Mouse (Mus musculus): ENCODE data around the gene Clec4d. TPM values are rescaled to one million over a fixed set of nuclear protein-coding genes. Genes with fewer than 3 reads are reported as not detected.

The Clec4d gene
- polyA plus RNA-seq (2012; rRNA removed), result 0.09 TPM in 1 of 2 replicates, not detected in the other

DNA sequence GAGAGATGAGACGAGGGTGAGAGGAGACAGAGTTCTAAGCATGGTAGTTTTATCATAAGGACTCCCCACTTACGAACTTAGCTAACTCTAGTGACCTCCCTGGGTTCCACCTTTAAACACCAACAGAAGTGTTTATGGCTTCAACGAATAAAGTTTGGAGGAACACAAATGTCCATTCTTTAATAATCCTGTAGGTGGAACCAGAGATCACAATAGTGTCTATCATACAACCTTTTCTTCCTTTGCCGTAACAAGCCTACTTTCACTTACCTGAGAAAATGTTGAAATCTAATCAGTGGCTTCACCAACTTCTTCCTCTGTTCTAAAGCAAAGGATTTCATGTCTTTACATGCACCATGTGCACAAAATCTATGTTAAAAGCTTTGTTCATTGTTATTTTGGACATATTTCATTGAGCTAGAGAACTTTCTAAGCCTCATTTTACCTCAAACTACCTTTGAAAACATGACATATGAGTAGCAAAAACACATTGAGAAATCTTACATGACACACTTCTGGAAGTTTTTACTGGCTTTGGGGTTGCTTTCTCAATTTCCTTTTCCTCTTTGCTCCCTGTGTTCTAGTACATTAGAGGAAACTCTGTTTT is at the start of gene Clec4d:
Gene Clec4d, plus strand, starts transcription at position 557 of the 607 bp plus-strand sequence.

DNA sequence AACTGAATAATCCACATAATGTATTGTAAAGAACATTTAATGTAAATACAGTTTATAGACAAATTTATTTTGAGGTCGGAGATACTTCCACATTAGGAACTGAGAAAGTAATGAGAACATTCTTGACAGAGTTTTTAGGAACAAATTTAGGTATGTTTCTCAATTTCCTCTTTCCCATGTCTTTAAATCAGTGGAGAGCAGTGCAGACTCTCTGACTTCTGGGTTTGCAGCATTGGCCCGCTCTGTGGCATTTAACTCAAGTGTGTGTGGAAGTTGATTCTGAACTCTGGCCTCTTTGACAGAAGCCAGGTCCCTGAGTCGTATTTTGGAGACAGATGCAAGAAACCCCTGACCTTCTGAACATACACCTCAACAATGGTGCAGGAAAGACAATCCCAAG is 32.3 kb upstream of the Clec4d start, which contains the start of gene Clec4n:
Gene Clec4n, plus strand, starts transcription at position 200 of the 400 bp plus-strand sequence.

DNA sequence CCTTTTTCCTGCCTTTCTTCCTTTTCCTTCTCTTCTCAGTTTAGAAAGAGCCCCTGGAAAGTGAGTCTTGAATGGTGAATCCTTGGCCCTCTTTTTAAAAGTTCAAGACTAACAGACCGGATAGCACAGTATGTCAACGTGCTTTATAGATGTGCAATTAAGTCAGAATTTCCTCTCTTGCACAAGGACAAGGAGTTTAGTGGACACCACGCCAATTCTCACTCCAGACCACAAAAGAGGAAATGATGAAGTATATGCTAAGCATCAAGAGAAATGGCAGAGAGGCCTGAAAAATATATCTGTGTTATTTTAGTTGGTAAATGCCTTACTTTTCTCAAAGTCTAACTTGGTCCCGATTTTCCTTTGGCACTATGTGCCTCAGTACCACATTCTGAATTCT is 27.8 kb downstream of the Clec4d start, which contains the start of gene Clec4e:
Gene Clec4e, minus strand, starts transcription at position 118 of the 400 bp plus-strand sequence.

DNA sequence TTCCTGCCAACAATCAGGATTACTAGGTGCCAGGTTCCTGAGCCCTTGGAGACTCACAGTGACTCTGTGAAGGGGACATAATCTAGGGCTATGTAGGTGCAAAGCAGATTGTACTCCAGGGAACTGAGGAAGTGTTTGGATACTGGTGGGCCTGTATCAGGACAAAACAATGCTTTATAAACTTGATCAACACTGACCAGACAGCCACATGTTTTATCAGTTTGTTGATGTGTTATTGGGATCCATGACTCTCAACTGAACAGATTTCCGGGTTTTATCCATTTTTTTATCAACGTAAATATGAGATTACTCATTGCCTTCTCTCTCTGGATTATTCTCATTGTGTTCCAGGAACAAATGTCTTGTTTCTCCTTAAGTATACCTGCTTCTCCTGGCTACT is 46.1 kb downstream of the Clec4d start, which contains the start of gene Vmn2r19:
Gene Vmn2r19, plus strand, starts transcription at position 301 of the 400 bp plus-strand sequence.

Other genes with a start within 250 kb of the Clec4d start
- gene Clec4b1, start 212.1 kb upstream of the Clec4d start, polyA plus RNA-seq (2012; rRNA removed), result 0.09 and 0.14 TPM in 2 replicates
- 0.08 and 0.19 TPM in 2 replicates for gene Clec4a2, start 155.7 kb upstream of the Clec4d start, polyA plus RNA-seq (2012; rRNA removed)
- gene Clec4b2, start 89.2 kb upstream of the Clec4d start, polyA plus RNA-seq (2012; rRNA removed), result not detected in 2 replicates
- 0.14 and 0.30 TPM in 2 replicates for gene Clec4n, start 32.3 kb upstream of the Clec4d start, polyA plus RNA-seq (2012; rRNA removed)
- not detected in 2 replicates for gene Clec4e, start 27.8 kb downstream of the Clec4d start, polyA plus RNA-seq (2012; rRNA removed)
- gene Vmn2r19, start 46.2 kb downstream of the Clec4d start, polyA plus RNA-seq (2012; rRNA removed), result not detected in 2 replicates
- not detected in 2 replicates for gene Vmn2r20, start 156.0 kb downstream of the Clec4d start, polyA plus RNA-seq (2012; rRNA removed)

Measured in stomach, adult 2 months (tissue).